11 mouse cellular contexts compared by ENCODE assay signal in genomic region chr7:132778630-132779029, GRCm38 (mm10). TPM values are rescaled to one million over a fixed set of nuclear protein-coding genes. Genes with fewer than 3 reads are reported as not detected.
DNase-seq lines count a peak whose midpoint lies in the region; ATAC-seq lines count a peak whose summit lies in the region.
"Had no signal": no experiment of that assay in that cellular context is flagged by ENCODE, and none has a peak within 500 bp of the region (broad histone marks: within the 10 kb centered on the region; RNA-seq: fewer than 3 reads in every experiment).

No protein-coding gene starts in this region.

- no peak overlapping the region for H3K4me3 ChIP-seq in heart, embryonic 14.5 days (ENCODE audit: control insufficient read depth in 1 of 2, insufficient read depth in 1 of 2, low read depth in 1 of 2, low read length in 2 of 2)
- H3K4me3 ChIP-seq in heart, embryonic 11.5 days (ENCODE audit: low read depth, low read length): no peak overlapping the region
- no peak overlapping the region for H3K4me3 ChIP-seq in heart, embryonic 16.5 days (ENCODE audit: low read length)
- H3K4me3 ChIP-seq in liver, embryonic 12.5 days: 0 out of 2 replicates have a peak overlapping the region, but pooled peaks have one; percentile 33
- H3K4me3 ChIP-seq: midbrain, embryonic 12.5 days had no signal

- no peak for ATAC-seq in heart, embryonic 14.5 days (ENCODE audit: insufficient number of reproducible peaks, insufficient read depth, low FRiP score, low read depth)
- no peak for ATAC-seq in heart, embryonic 11.5 days (replicated peaks; ENCODE audit: insufficient number of reproducible peaks, low FRiP score, low TSS enrichment)
- no peak for ATAC-seq in heart, embryonic 16.5 days (replicated peaks; ENCODE audit: extremely low read depth, insufficient read depth, low FRiP score)
- ATAC-seq in liver, embryonic 12.5 days: peak; percentile 35
- no peak for ATAC-seq in frontal cortex, adult (ENCODE audit: low TSS enrichment)

- no peaks in the 10 kb centered on the region for H3K27me3 ChIP-seq in heart, embryonic 14.5 days (ENCODE audit: control insufficient read depth, insufficient read depth, low read length)
- H3K27me3 ChIP-seq in heart, embryonic 11.5 days (ENCODE audit: control insufficient read depth, insufficient read depth, low read length): no peaks in the 10 kb centered on the region
- H3K27me3 ChIP-seq in heart, embryonic 16.5 days (ENCODE audit: control insufficient read depth, insufficient read depth, low read length): no peaks in the 10 kb centered on the region
- H3K27me3 ChIP-seq in liver, embryonic 12.5 days (replicated peaks): no peaks in the 10 kb centered on the region
- H3K27me3 ChIP-seq: midbrain, embryonic 12.5 days had no signal

- peaks cover 36 to 64% of the 10 kb centered on the region in 2 experiments for H3K4me1 ChIP-seq in heart, embryonic 14.5 days (ENCODE audit: control insufficient read depth in 2 of 2, insufficient read depth in 2 of 2, low read length in 2 of 2)
- peaks cover 28% of the 10 kb centered on the region for H3K4me1 ChIP-seq in heart, embryonic 11.5 days (ENCODE audit: control insufficient read depth, insufficient read depth, low read length)
- H3K4me1 ChIP-seq in heart, embryonic 16.5 days (ENCODE audit: control insufficient read depth, insufficient read depth, low read length): peaks cover 56% of the 10 kb centered on the region
- H3K4me1 ChIP-seq in liver, embryonic 12.5 days: peaks cover 91% of the 10 kb centered on the region

- no peak overlapping the region for H3K27ac ChIP-seq in heart, embryonic 14.5 days (replicated peaks in 1 of 2; ENCODE audit: control insufficient read depth in 1 of 2, insufficient read depth in 1 of 2, low read depth in 2 of 2, low read length in 2 of 2)
- no peak overlapping the region for H3K27ac ChIP-seq in heart, embryonic 11.5 days (ENCODE audit: low read depth, low read length)
- 0 out of 2 replicates have a peak overlapping the region, but pooled peaks have one; percentile 9 for H3K27ac ChIP-seq in heart, embryonic 16.5 days (ENCODE audit: low read length)
- H3K27ac ChIP-seq in liver, embryonic 12.5 days: peak overlapping the region; percentile 96
- H3K27ac ChIP-seq: midbrain, embryonic 12.5 days had no signal

- H3K9ac ChIP-seq in heart, embryonic 14.5 days (ENCODE audit: low read length): peak overlapping the region; percentile 34; the same call in 1 of the 2 replicates
- H3K9ac ChIP-seq in heart, embryonic 11.5 days (ENCODE audit: low read depth, low read length): no peak overlapping the region
- peak overlapping the region; percentile 26; the same call in 1 of the 2 replicates for H3K9ac ChIP-seq in heart, embryonic 16.5 days (ENCODE audit: low read length)
- H3K9ac ChIP-seq in liver, embryonic 12.5 days: peak overlapping the region; percentile 86
- H3K9ac ChIP-seq: midbrain, embryonic 12.5 days had no signal

- no peak overlapping the region for H3K4me2 ChIP-seq in heart, embryonic 14.5 days (ENCODE audit: low read length)
- no peak overlapping the region for H3K4me2 ChIP-seq in heart, embryonic 11.5 days
- H3K4me2 ChIP-seq in heart, embryonic 16.5 days (ENCODE audit: low read depth, low read length): no peak overlapping the region
- peak overlapping the region; percentile 77 for H3K4me2 ChIP-seq in liver, embryonic 12.5 days
- H3K4me2 ChIP-seq: midbrain, embryonic 12.5 days had no signal

- peak; percentile 48 to 51 for DNase-seq in spleen, postnatal 14 days (ENCODE audit: low spot score in 2 of 2)
- DNase-seq in thymus, postnatal 25 days: no peak
- DNase-seq: cerebellum, adult 8-10 months; kidney, adult 11 months; thymus, postnatal 36 days had no signal

- no peaks in the 10 kb centered on the region for H3K9me3 ChIP-seq in heart, embryonic 14.5 days (ENCODE audit: control insufficient read depth, low read length)
- H3K9me3 ChIP-seq in heart, embryonic 11.5 days (replicated peaks; ENCODE audit: control insufficient read depth, low read length): no peaks in the 10 kb centered on the region
- H3K9me3 ChIP-seq in heart, embryonic 16.5 days (replicated peaks; ENCODE audit: control insufficient read depth, low read length): no peaks in the 10 kb centered on the region
- no peaks in the 10 kb centered on the region for H3K9me3 ChIP-seq in liver, embryonic 12.5 days (replicated peaks)
- H3K9me3 ChIP-seq: midbrain, embryonic 12.5 days had no signal

- 51% methylated on average over 13 of the region's 13 CpGs for WGBS in heart, embryonic 14.5 days
- 65% methylated on average over 13 of the region's 13 CpGs for WGBS in heart, embryonic 11.5 days (ENCODE audit: insufficient replicate concordance)
- 48% methylated on average over 13 of the region's 13 CpGs for WGBS in heart, embryonic 16.5 days
- 62% methylated on average over 13 of the region's 13 CpGs for WGBS in liver, embryonic 12.5 days (ENCODE audit: insufficient replicate concordance)

- peaks cover 24% of the 10 kb centered on the region for H3K36me3 ChIP-seq in heart, embryonic 14.5 days (ENCODE audit: control insufficient read depth, insufficient read depth, low read length)
- H3K36me3 ChIP-seq in heart, embryonic 11.5 days (ENCODE audit: control insufficient read depth, insufficient read depth, low read length): 0 out of 2 replicates have a peak, but pooled peaks cover 3% of the 10 kb centered on the region
- H3K36me3 ChIP-seq in heart, embryonic 16.5 days (ENCODE audit: control insufficient read depth, insufficient read depth): no peaks in the 10 kb centered on the region; the same call in 1 of the 2 replicates
- H3K36me3 ChIP-seq in liver, embryonic 12.5 days: peaks cover 37% of the 10 kb centered on the region

RNA-seq across cellular contexts. Expression of gene Fam53b, which starts 35.1 kb away (rescaled TPM):
- 15.4 and 15.6 TPM in 2 replicates for polyA plus RNA-seq in heart, embryonic 14.5 days (2014; fragmentation: Nextera tagmentation; extraction: Ambion mirVana)
- polyA plus RNA-seq in heart, embryonic 11.5 days (2014; fragmentation: Nextera tagmentation; extraction: Ambion mirVana): 11.9 and 14.5 TPM in 2 replicates
- polyA plus RNA-seq in heart, embryonic 16.5 days (2015; fragmentation: Nextera tagmentation; extraction: Ambion mirVana): 16.4 and 21.8 TPM in 2 replicates
- 27.2 and 28.8 TPM in 2 replicates for polyA plus RNA-seq in liver, embryonic 12.5 days (2016; fragmentation: Nextera tagmentation; extraction: Ambion mirVana)

Comparison
In these comparisons a context has a peak if more than half of its experiments do, and no peak if none do; other contexts are left out.
1. H3K27ac ChIP-seq: peak in heart, embryonic 16.5 days (single experiment) and liver, embryonic 12.5 days (single experiment); none in heart, embryonic 14.5 days (0 of 2) and heart, embryonic 11.5 days (single experiment).